ENCODE assay signal across 25 mouse cellular contexts in genomic region chr2:152122896-152123295, GRCm38 (mm10). TPM values are rescaled to one million over a fixed set of nuclear protein-coding genes. Genes with fewer than 3 reads are reported as not detected.
DNase-seq lines count a peak whose midpoint lies in the region; ATAC-seq and TF ChIP-seq lines count a peak whose summit lies in the region.
"Had no signal": no experiment of that assay in that cellular context is flagged by ENCODE, and none has a peak within 500 bp of the region (broad histone marks: within the 10 kb centered on the region; RNA-seq: fewer than 3 reads in every experiment).

No protein-coding gene starts in this region.

- no peaks in the 10 kb centered on the region for H3K27me3 ChIP-seq in stomach, embryonic 14.5 days (ENCODE audit: control insufficient read depth, insufficient read depth, low read length)
- no peaks in the 10 kb centered on the region for H3K27me3 ChIP-seq in stomach, postnatal 0 days (ENCODE audit: control insufficient read depth, insufficient read depth, low read length)
- 0 out of 2 replicates have a peak, but pooled peaks cover 3% of the 10 kb centered on the region for H3K27me3 ChIP-seq in liver, embryonic 13.5 days
- no peaks in the 10 kb centered on the region for H3K27me3 ChIP-seq in stomach, embryonic 15.5 days (replicated peaks)
- no peaks in the 10 kb centered on the region for H3K27me3 ChIP-seq in hindbrain, embryonic 16.5 days (replicated peaks; ENCODE audit: control insufficient read depth, insufficient read depth, low read length)
- H3K27me3 ChIP-seq: kidney, embryonic 15.5 days; midbrain, embryonic 15.5 days had no signal

- H3K9me3 ChIP-seq in stomach, embryonic 14.5 days (ENCODE audit: control insufficient read depth, low read depth, low read length), result no peaks in the 10 kb centered on the region
- H3K9me3 ChIP-seq in stomach, postnatal 0 days (ENCODE audit: control insufficient read depth, low read length), result no peaks in the 10 kb centered on the region
- H3K9me3 ChIP-seq in liver, embryonic 13.5 days (replicated peaks), result no peaks in the 10 kb centered on the region
- no peaks in the 10 kb centered on the region for H3K9me3 ChIP-seq in stomach, embryonic 15.5 days
- H3K9me3 ChIP-seq in hindbrain, embryonic 16.5 days (ENCODE audit: control insufficient read depth, low read length), result no peaks in the 10 kb centered on the region
- H3K9me3 ChIP-seq: heart, embryonic 15.5 days; kidney, embryonic 15.5 days; midbrain, embryonic 15.5 days had no signal

- H3K4me3 ChIP-seq in stomach, embryonic 14.5 days (ENCODE audit: low read depth, low read length), result no peak overlapping the region
- no peak overlapping the region for H3K4me3 ChIP-seq in stomach, postnatal 0 days (ENCODE audit: low read depth, low read length)
- H3K4me3 ChIP-seq in liver, embryonic 13.5 days (replicated peaks), result no peak overlapping the region
- H3K4me3 ChIP-seq in stomach, embryonic 15.5 days (replicated peaks), result no peak overlapping the region
- H3K4me3 ChIP-seq in hindbrain, embryonic 16.5 days (ENCODE audit: low read length), result no peak overlapping the region
- H3K4me3 ChIP-seq: heart, embryonic 15.5 days; kidney, embryonic 15.5 days; midbrain, embryonic 15.5 days; myocyte had no signal

- no peak overlapping the region for H3K9ac ChIP-seq in stomach, embryonic 14.5 days (replicated peaks; ENCODE audit: low read depth, low read length)
- H3K9ac ChIP-seq in stomach, postnatal 0 days (ENCODE audit: low read length), result no peak overlapping the region
- H3K9ac ChIP-seq in liver, embryonic 13.5 days, result peak overlapping the region; percentile 17; the same call in 1 of the 2 replicates
- no peak overlapping the region for H3K9ac ChIP-seq in stomach, embryonic 15.5 days
- H3K9ac ChIP-seq in hindbrain, embryonic 16.5 days (ENCODE audit: low read depth, low read length), result no peak overlapping the region
- H3K9ac ChIP-seq: heart, embryonic 15.5 days; kidney, embryonic 15.5 days; lung, embryonic 14.5 days; midbrain, embryonic 15.5 days had no signal

- TF ChIP-seq CTCF in stomach, postnatal 0 days (IDR thresholded peaks at IDR 0.05; ENCODE audit: low read depth), result no peak

- DNase-seq in stomach, postnatal 0 days (ENCODE audit: low spot score), result no peak
- peak; percentile 78 for DNase-seq in liver, embryonic 13.5 days
- no peak for DNase-seq in heart, postnatal 14 days
- no peak for DNase-seq in ovary, adult 18-20 months (ENCODE audit: low spot score)
- DNase-seq: adrenal gland, postnatal 25 days; cerebellum, adult 8-10 months; gastrocnemius, postnatal 14 days; lung, embryonic 14.5 days; lung, postnatal 4 days; thymus, adult 18-20 months had no signal

- no peaks in the 10 kb centered on the region for H3K36me3 ChIP-seq in stomach, embryonic 14.5 days (ENCODE audit: control insufficient read depth, insufficient read depth, low read length)
- no peaks in the 10 kb centered on the region for H3K36me3 ChIP-seq in stomach, postnatal 0 days (ENCODE audit: control insufficient read depth, insufficient read depth, low read length)
- H3K36me3 ChIP-seq in liver, embryonic 13.5 days, result no peaks in the 10 kb centered on the region
- no peaks in the 10 kb centered on the region for H3K36me3 ChIP-seq in stomach, embryonic 15.5 days
- H3K36me3 ChIP-seq in hindbrain, embryonic 16.5 days (ENCODE audit: control insufficient read depth, insufficient read depth, low read length), result no peaks in the 10 kb centered on the region
- H3K36me3 ChIP-seq: heart, embryonic 15.5 days; kidney, embryonic 15.5 days; midbrain, embryonic 15.5 days had no signal

- intact Hi-C loops in heart, postnatal 14 days (cut with DNase I), result no loop called here

- no peak overlapping the region for H3K27ac ChIP-seq in stomach, embryonic 14.5 days (ENCODE audit: low read length)
- no peak overlapping the region for H3K27ac ChIP-seq in stomach, postnatal 0 days (replicated peaks)
- H3K27ac ChIP-seq in liver, embryonic 13.5 days, result peak overlapping the region; percentile 66
- H3K27ac ChIP-seq in stomach, embryonic 15.5 days, result no peak overlapping the region
- no peak overlapping the region for H3K27ac ChIP-seq in hindbrain, embryonic 16.5 days (ENCODE audit: low read depth, low read length)
- H3K27ac ChIP-seq: heart, embryonic 15.5 days; hindbrain, postnatal 0 days; kidney, embryonic 15.5 days; midbrain, embryonic 15.5 days had no signal

- no peaks in the 10 kb centered on the region; the same call in 1 of the 2 replicates for H3K4me1 ChIP-seq in stomach, embryonic 14.5 days (ENCODE audit: control insufficient read depth, insufficient read depth, low read length)
- H3K4me1 ChIP-seq in stomach, postnatal 0 days (replicated peaks; ENCODE audit: control insufficient read depth, insufficient read depth), result no peaks in the 10 kb centered on the region
- peaks cover 49% of the 10 kb centered on the region for H3K4me1 ChIP-seq in liver, embryonic 13.5 days (replicated peaks)
- no peaks in the 10 kb centered on the region for H3K4me1 ChIP-seq in stomach, embryonic 15.5 days
- H3K4me1 ChIP-seq in hindbrain, embryonic 16.5 days (ENCODE audit: control insufficient read depth, insufficient read depth, low read depth, low read length), result no peaks in the 10 kb centered on the region
- H3K4me1 ChIP-seq: heart, embryonic 15.5 days; kidney, embryonic 15.5 days; midbrain, embryonic 15.5 days had no signal

- peak; percentile 50; the same call in 1 of the 2 replicates for ATAC-seq in stomach, embryonic 14.5 days (ENCODE audit: insufficient number of reproducible peaks, insufficient read depth, low FRiP score, low read depth)
- ATAC-seq in stomach, postnatal 0 days (ENCODE audit: low FRiP score, low TSS enrichment), result no peak
- peak; percentile 91 for ATAC-seq in common myeloid progenitor, adult 5-6 weeks (replicated peaks; ENCODE audit: low read depth, poor library complexity, severe bottlenecking)
- ATAC-seq in liver, embryonic 13.5 days (ENCODE audit: low read depth), result peak; percentile 100
- ATAC-seq in stomach, embryonic 15.5 days (ENCODE audit: insufficient read depth, low FRiP score, low read depth), result peak; percentile 88
- no peak for ATAC-seq in hindbrain, embryonic 16.5 days
- ATAC-seq: hindbrain, postnatal 0 days; intestine, postnatal 0 days; midbrain, embryonic 15.5 days; Patski had no signal

- WGBS in stomach, embryonic 14.5 days, result 59% methylated on average over 9 of the region's 9 CpGs
- 60% methylated on average over 9 of the region's 9 CpGs for WGBS in stomach, postnatal 0 days
- 11% methylated on average over 9 of the region's 9 CpGs for WGBS in liver, embryonic 13.5 days (ENCODE audit: insufficient replicate concordance)
- 56% methylated on average over 9 of the region's 9 CpGs for WGBS in stomach, embryonic 15.5 days
- WGBS in hindbrain, embryonic 16.5 days, result 82% methylated on average over 9 of the region's 9 CpGs

- no peak overlapping the region for H3K4me2 ChIP-seq in stomach, embryonic 14.5 days (replicated peaks; ENCODE audit: low read depth, low read length)
- no peak overlapping the region for H3K4me2 ChIP-seq in stomach, postnatal 0 days (replicated peaks; ENCODE audit: low read depth)
- H3K4me2 ChIP-seq in liver, embryonic 13.5 days, result peak overlapping the region; percentile 42
- H3K4me2 ChIP-seq in stomach, embryonic 15.5 days, result no peak overlapping the region
- H3K4me2 ChIP-seq in hindbrain, embryonic 16.5 days (ENCODE audit: low read length), result no peak overlapping the region
- H3K4me2 ChIP-seq: heart, embryonic 15.5 days; kidney, embryonic 15.5 days; lung, embryonic 14.5 days; midbrain, embryonic 15.5 days had no signal

- no peak for TF ChIP-seq EP300 in stomach, postnatal 0 days (optimal IDR thresholded peaks at IDR 0.05)

RNA-seq across cellular contexts. Expression of gene Srxn1, which starts 17.6 kb away (rescaled TPM):
- polyA plus RNA-seq in stomach, embryonic 14.5 days (2014; fragmentation: Nextera tagmentation; extraction: Ambion mirVana), result 7.6 and 11.4 TPM in 2 replicates
- polyA plus RNA-seq in stomach, postnatal 0 days (2015; fragmentation: Nextera tagmentation; extraction: Ambion mirVana), result 28.4 and 31.4 TPM in 2 replicates
- 9.8 and 13.2 TPM in 2 replicates for total RNA-seq in common myeloid progenitor, adult 5-6 weeks (2017)
- polyA plus RNA-seq in liver, embryonic 13.5 days (2015; fragmentation: Nextera tagmentation; extraction: Ambion mirVana), result 17.2 and 17.9 TPM in 2 replicates
- 12.2 and 12.7 TPM in 2 replicates for polyA plus RNA-seq in stomach, embryonic 15.5 days (2015; fragmentation: Nextera tagmentation; extraction: Ambion mirVana)
- 10 to 100 TPM in 1 of 2 experiments, 1 to 10 TPM in 1; 9.8 to 11.9 TPM for total RNA-seq in heart, postnatal 14 days (2021)
- polyA plus RNA-seq in hindbrain, embryonic 16.5 days (2015; fragmentation: Nextera tagmentation; extraction: Ambion mirVana), result 28.6 and 32.1 TPM in 2 replicates

RNA-seq across cellular contexts. Expression of gene Tcf15, which starts 20.5 kb away (rescaled TPM):
- 12.9 and 14.1 TPM in 2 replicates for polyA plus RNA-seq in stomach, embryonic 14.5 days (2014; fragmentation: Nextera tagmentation; extraction: Ambion mirVana)
- 2.5 and 3.1 TPM in 2 replicates for polyA plus RNA-seq in stomach, postnatal 0 days (2015; fragmentation: Nextera tagmentation; extraction: Ambion mirVana)
- 1.2 TPM in 1 of 2 replicates, not detected in the other for total RNA-seq in common myeloid progenitor, adult 5-6 weeks (2017)
- 0.27 and 0.33 TPM in 2 replicates for polyA plus RNA-seq in liver, embryonic 13.5 days (2015; fragmentation: Nextera tagmentation; extraction: Ambion mirVana)
- polyA plus RNA-seq in stomach, embryonic 15.5 days (2015; fragmentation: Nextera tagmentation; extraction: Ambion mirVana), result 8.2 and 10.7 TPM in 2 replicates
- total RNA-seq in heart, postnatal 14 days (2021), result 10 to 100 TPM; 40.0 to 43.0 TPM
- polyA plus RNA-seq in hindbrain, embryonic 16.5 days (2015; fragmentation: Nextera tagmentation; extraction: Ambion mirVana), result 1.3 TPM in 2 replicates
- polyA plus RNA-seq: C2C12, myocyte, Patski had no signal

RNA-seq across cellular contexts. Expression of gene Scrt2, which starts 41.6 kb away (rescaled TPM):
- polyA plus RNA-seq in stomach, embryonic 14.5 days (2014; fragmentation: Nextera tagmentation; extraction: Ambion mirVana), result 0.10 and 0.12 TPM in 2 replicates
- not detected in 2 replicates for polyA plus RNA-seq in stomach, postnatal 0 days (2015; fragmentation: Nextera tagmentation; extraction: Ambion mirVana)
- total RNA-seq in common myeloid progenitor, adult 5-6 weeks (2017), result not detected in 2 replicates
- polyA plus RNA-seq in liver, embryonic 13.5 days (2015; fragmentation: Nextera tagmentation; extraction: Ambion mirVana), result not detected in 2 replicates
- 0.04 and 0.05 TPM in 2 replicates for polyA plus RNA-seq in stomach, embryonic 15.5 days (2015; fragmentation: Nextera tagmentation; extraction: Ambion mirVana)
- not detected for total RNA-seq in heart, postnatal 14 days (2021)
- 7.6 and 8.0 TPM in 2 replicates for polyA plus RNA-seq in hindbrain, embryonic 16.5 days (2015; fragmentation: Nextera tagmentation; extraction: Ambion mirVana)
- total RNA-seq: heart, adult 8-10 months; hematopoietic stem cell, adult 5-6 weeks had no signal
- polyA plus RNA-seq: C2C12; heart, embryonic 15.5 days; intestine, postnatal 0 days; large intestine, adult 2 months; lung, embryonic 14.5 days; myocyte; Patski had no signal

Comparison
In these comparisons a context has a peak if more than half of its experiments do, and no peak if none do; other contexts are left out.
1. ATAC-seq: peak in stomach, embryonic 14.5 days (single experiment), common myeloid progenitor, adult 5-6 weeks (single experiment), liver, embryonic 13.5 days (single experiment) and stomach, embryonic 15.5 days (single experiment); none in stomach, postnatal 0 days (single experiment) and hindbrain, embryonic 16.5 days (single experiment).